Mouse (Mus musculus) cerebellum, adult 2 months (tissue): Measurements from ENCODE around the gene Mast4. TPM values are rescaled to one million over a fixed set of nuclear protein-coding genes. Genes with fewer than 3 reads are reported as not detected.

ENCODE experiments used
- DNase-seq, 2 experiments: peaks; one replicate each; pipeline ENCODE4 v3.0.0; 2021
- H3K27ac ChIP-seq: fragments of 200-500 bp; 2 replicates; pipeline ENCODE4 v1.5.1; 2012; ENCODE audit warnings: low read length, control low read depth, inconsistent platforms; ENCODE audit not compliant: insufficient read depth
- H3K27me3 ChIP-seq: fragments of 200-500 bp; 2 replicates; pipeline ENCODE4 v1.6.1; 2012; ENCODE audit warnings: inconsistent platforms, mild to moderate bottlenecking, low read length, moderate library complexity; ENCODE audit not compliant: control insufficient read depth, insufficient read depth
- H3K4me1 ChIP-seq: fragments of 200-500 bp; 2 replicates; pipeline ENCODE4 v1.6.1; 2011; ENCODE audit warnings: low read length; ENCODE audit not compliant: control insufficient read depth, insufficient read depth
- H3K4me3 ChIP-seq: fragments of 200-500 bp; replicated peaks from 2 replicates; pipeline ENCODE3; 2011; ENCODE audit warnings: mild to moderate bottlenecking, low read depth, low read length, control low read depth; ENCODE audit not compliant: insufficient read depth
- CTCF ChIP-seq: fragments of 200-500 bp; IDR thresholded peaks from 2 replicates; pipeline ENCODE4 v1.5.1; 2011; ENCODE audit warnings: low read depth, mild to moderate bottlenecking, control low read depth, low read length, moderate library complexity, borderline replicate concordance; ENCODE audit not compliant: insufficient read depth
- POLR2A ChIP-seq: fragments of 200-500 bp; IDR thresholded peaks from 2 replicates; pipeline ENCODE4 v1.6.1; 2011; ENCODE audit warnings: low read length, control low read depth, borderline replicate concordance; ENCODE audit not compliant: insufficient read depth
- WGBS: fragments of 180-500 bp; shearing (Covaris S2); methylation state at CpG from one replicate; pipeline ENCODE4 v1.1.7; 2018; 5-methylcytosine and 5-hydroxymethylcytosine counted together
- polyA plus RNA-seq: library from polyadenylated mRNA; depleted of rRNA; stranded (reverse); fragments of >200 nt; gene quantifications from 2 replicates; pipeline ENCODE4 v1.2.3, GENCODE M21; 2012

The Mast4 gene
- polyA plus RNA-seq, 1 experiment: 21.2 TPM

DNA sequence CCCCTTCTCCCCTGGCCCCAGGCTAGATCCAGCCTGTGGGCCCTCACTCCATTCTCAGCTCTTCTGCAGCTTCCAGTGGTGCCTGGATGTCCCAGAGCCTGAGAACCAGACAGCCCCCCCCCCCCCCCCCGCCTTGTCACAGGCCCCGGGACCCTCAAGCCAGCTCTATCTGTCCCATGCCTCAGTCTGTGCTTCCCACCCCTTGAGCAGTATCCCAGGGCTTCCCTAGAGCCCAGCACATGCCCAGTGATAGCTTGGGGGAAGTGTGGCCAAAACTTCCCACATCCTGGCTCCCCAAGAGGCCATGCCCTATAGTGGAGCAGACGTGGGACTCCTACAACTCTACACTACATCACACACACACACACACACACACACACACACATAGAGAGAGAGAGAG, 119.8 kb downstream of the Mast4 start:
- DNase-seq: no peak
- Histone ChIP-seq H3K27ac (no peak overlapping the region), H3K4me1 (no peaks in the 10 kb centered on the region), H3K27me3 (no peaks in the 10 kb centered on the region), H3K4me3 (no peak overlapping the region)
- 81% methylated on average over 3 of the region's 3 CpGs for WGBS
- TF ChIP-seq POLR2A (no peak), CTCF (no peak)

DNA sequence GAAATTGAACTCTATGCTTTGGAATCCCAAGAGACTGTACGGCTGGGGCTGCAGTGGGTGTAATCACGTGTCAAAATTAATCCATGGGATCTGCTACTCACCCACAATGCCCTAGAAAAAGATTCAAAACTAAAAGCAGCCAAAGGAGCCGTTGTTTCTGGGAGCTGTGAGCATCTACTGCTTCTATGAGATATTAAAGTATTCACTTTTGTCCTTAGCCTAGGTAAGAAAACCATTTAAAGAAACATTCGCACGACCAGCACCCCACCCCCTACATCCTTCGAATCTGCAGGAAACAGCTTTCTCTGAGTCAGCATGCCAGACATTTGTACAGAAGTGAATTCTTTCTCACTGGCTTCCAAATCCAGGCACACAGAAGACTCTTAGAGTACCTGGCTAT, 122.3 kb downstream of the Mast4 start:
- WGBS: 65% methylated on average over 6 of the region's 6 CpGs

DNA sequence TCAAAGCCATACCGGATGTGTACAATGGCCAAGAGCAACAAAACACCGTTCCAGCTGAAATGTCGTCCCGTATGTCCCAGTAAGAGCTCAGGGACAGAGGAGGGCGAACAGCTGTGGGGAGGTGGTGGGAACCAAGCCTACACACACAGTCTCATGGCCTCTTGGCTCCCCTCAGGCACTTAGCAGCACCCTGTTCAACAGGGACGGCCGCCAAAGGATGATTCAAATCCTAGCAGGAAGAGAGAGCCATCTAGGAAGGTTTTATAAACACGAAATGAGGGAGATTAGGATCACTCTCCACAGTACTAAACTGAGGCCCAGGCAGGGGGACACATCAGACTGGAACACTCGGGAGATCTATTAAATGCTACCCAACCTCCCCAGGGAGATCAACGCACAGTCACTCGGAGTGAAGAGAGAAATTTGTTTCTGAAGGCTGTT, 122.8 kb downstream of the Mast4 start:
- DNase-seq: peak in 1 of 2 experiments; percentile 1
- no peak overlapping the region for H3K4me3 ChIP-seq
- no peaks in the 10 kb centered on the region for H3K27me3 ChIP-seq
- TF ChIP-seq POLR2A (no peak), CTCF (no peak)
- H3K4me1 ChIP-seq: no peaks in the 10 kb centered on the region
- WGBS: 55% methylated on average over 11 of the region's 11 CpGs
- H3K27ac ChIP-seq: no peak overlapping the region

More for the DNA sequence above, 122.3 kb downstream of the Mast4 start:
- Histone ChIP-seq H3K4me1 (no peaks in the 10 kb centered on the region), H3K27ac (no peak overlapping the region), H3K27me3 (no peaks in the 10 kb centered on the region), H3K4me3 (no peak overlapping the region)
- TF ChIP-seq CTCF: no peak
- no peak for TF ChIP-seq POLR2A
- no peak for DNase-seq

DNA sequence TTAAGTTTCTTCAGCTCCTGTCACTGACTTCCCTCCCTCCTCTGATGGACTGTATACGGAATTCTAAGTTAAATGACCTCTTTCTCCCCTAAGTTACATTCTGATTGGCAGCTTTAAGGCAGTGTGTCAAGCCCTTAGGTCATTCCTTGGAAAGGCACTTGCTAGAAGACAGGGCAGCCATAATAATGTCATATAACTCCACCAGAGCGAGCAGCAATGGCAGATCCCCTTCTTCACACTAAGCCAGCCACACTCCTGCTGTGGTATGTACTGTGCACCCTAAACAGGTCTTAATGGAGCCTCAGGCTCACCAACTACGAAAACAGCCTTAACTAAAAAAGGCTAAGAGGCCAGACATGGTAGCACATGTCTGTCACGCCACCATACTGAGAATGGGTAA, 123.6 kb downstream of the Mast4 start:
- H3K4me1 ChIP-seq: no peaks in the 10 kb centered on the region
- 88% methylated on average over 4 of the region's 4 CpGs for WGBS
- TF ChIP-seq CTCF (no peak), POLR2A (no peak)
- no peaks in the 10 kb centered on the region for H3K27me3 ChIP-seq
- H3K27ac ChIP-seq: no peak overlapping the region
- no peak overlapping the region for H3K4me3 ChIP-seq
- DNase-seq: no peak

DNA sequence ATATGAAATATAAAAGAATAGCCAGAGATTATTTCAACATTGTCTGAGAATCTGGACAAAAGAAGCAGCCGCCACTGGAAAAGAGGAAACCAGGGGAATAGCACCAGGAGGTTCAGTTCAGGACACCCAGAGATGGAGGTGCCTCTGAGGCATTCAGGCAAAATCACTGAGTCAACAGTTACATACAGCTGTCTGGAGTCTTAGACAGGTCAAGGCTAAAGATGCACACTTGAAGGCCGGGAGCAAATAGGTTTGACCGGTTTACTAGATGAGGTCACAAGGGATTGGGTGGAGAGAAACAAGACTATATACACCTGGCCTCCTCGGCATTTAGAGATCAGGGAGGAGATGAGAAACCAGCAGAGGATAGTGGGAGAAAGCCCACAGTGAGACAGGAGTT, 127.1 kb downstream of the Mast4 start:
- no peaks in the 10 kb centered on the region for H3K27me3 ChIP-seq
- H3K4me3 ChIP-seq: no peak overlapping the region
- H3K27ac ChIP-seq: no peak overlapping the region
- TF ChIP-seq POLR2A (no peak), CTCF (no peak)
- DNase-seq: no peak
- H3K4me1 ChIP-seq: no peaks in the 10 kb centered on the region
- 92% methylated on average over 4 of the region's 4 CpGs for WGBS

DNA sequence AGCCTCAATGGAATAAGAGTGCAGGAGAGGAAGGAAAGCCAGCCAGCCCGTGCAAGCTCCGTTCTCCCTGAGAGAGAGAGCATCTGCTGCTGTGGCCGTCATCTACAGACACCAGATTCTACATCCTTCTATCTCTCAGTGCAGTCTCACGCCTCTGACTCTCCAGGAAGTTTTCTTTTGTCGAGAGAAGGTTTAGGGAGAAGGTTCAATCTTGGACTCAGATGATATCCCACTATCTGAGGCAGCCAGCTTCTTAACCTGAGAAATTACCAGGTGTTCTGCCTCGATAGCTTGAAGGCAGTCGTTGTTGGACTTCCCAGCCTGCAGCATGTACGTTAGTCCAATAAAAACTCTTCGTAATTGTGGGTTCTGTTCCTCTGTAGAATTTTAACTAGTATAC, 127.7 kb downstream of the Mast4 start:
- no peaks in the 10 kb centered on the region for H3K4me1 ChIP-seq
- WGBS: 85% methylated on average over 9 of the region's 9 CpGs
- H3K4me3 ChIP-seq: no peak overlapping the region
- DNase-seq: no peak
- no peak overlapping the region for H3K27ac ChIP-seq
- TF ChIP-seq POLR2A (no peak), CTCF (no peak)
- H3K27me3 ChIP-seq: no peaks in the 10 kb centered on the region

DNA sequence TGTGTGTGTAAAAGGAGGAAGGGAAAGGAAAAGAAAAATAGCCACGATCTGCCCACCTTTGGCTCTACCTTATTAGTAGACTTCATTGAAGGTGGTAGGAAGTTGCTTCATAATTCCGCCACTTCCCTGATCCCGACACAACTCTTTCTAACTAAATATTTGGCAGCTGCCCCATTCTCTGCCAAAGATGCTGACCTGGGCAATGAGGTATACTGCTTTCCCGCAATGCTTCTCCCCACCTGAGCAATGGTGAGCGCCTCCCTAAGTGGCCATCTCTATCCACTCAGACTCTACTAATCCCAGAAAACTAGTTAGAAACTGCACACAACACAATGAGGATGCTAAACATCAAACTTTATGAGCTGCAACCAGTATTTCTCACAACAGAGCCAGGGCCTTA, 129.1 kb downstream of the Mast4 start:
- no peaks in the 10 kb centered on the region for H3K27me3 ChIP-seq
- no peak overlapping the region for H3K4me3 ChIP-seq
- 87% methylated on average over 5 of the region's 5 CpGs for WGBS
- no peak overlapping the region for H3K27ac ChIP-seq
- no peak for TF ChIP-seq CTCF
- TF ChIP-seq POLR2A: no peak
- H3K4me1 ChIP-seq: no peaks in the 10 kb centered on the region
- no peak for DNase-seq

DNA sequence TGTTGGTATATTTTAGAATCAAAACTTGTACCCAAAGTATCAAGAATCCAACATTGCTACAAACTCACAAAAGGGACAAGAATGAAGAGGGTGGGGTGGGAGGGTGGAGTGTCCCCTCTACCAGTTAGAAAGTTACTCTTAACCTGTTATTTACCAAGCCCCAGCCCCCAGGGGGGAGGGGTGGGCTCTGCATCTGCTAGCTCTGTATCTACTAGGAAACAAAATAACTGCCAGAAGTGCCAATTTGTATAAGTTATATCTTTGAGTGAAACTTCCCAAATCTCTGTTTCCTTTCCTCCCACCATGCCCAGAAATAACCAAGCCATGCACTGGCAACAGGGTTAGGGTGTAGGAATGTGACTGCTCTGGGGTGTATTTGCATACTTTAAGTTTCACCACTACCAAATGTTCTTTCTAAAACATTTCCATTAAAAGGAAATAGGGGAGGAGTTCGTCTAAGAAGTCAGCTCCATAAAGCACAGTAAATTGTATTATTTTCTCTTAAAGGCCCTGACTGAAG, 130.9 kb downstream of the Mast4 start:
- no peak for DNase-seq
- Histone ChIP-seq H3K4me3 (no peak overlapping the region), H3K27me3 (no peaks in the 10 kb centered on the region), H3K27ac (no peak overlapping the region), H3K4me1 (no peaks in the 10 kb centered on the region)
- TF ChIP-seq CTCF (no peak), POLR2A (no peak)
- 59% methylated on average over 1 of the region's 1 CpGs for WGBS
